Mouse (Mus musculus): ENCODE results near the gene Phip. TPM values are rescaled to one million over a fixed set of nuclear protein-coding genes. Genes with fewer than 3 reads are reported as not detected.

The Phip gene
- polyA plus RNA-seq, 1 experiment = 8.4 TPM

- DNase-seq (ENCODE audit: low spot score) = no peak
Measured at GRCm38 (mm10) chr9:82877078-82877477, 98.2 kb downstream of the Phip start.

- no peak for DNase-seq (ENCODE audit: low spot score)
Measured at GRCm38 (mm10) chr9:82867698-82868097, 107.6 kb downstream of the Phip start.

GRCm38 (mm10) chr9:82866121-82866520, 109.2 kb downstream of the Phip start:
- DNase-seq (ENCODE audit: low spot score) = no peak

- no peak for DNase-seq (ENCODE audit: low spot score)
Measured at GRCm38 (mm10) chr9:82861775-82862430, 113.4 kb downstream of the Phip start.

- DNase-seq (ENCODE audit: low spot score) = no peak
Measured at GRCm38 (mm10) chr9:82861316-82861715, 114.0 kb downstream of the Phip start.

- no peak for DNase-seq (ENCODE audit: low spot score)
Measured at GRCm38 (mm10) chr9:82860805-82861204, 114.5 kb downstream of the Phip start.

- no peak for DNase-seq (ENCODE audit: low spot score)
Measured at GRCm38 (mm10) chr9:82856241-82856640, 119.1 kb downstream of the Phip start.

GRCm38 (mm10) chr9:82854973-82855614, 120.2 kb downstream of the Phip start:
- no peak for DNase-seq (ENCODE audit: low spot score)

- DNase-seq (ENCODE audit: low spot score) = no peak
Measured at GRCm38 (mm10) chr9:82854040-82854439, 121.3 kb downstream of the Phip start.

- no peak for DNase-seq (ENCODE audit: low spot score)
Measured at GRCm38 (mm10) chr9:82842671-82843070, 132.6 kb downstream of the Phip start.

GRCm38 (mm10) chr9:82835921-82836320, 139.4 kb downstream of the Phip start:
- no peak for DNase-seq (ENCODE audit: low spot score)

GRCm38 (mm10) chr9:82831891-82832290, 143.4 kb downstream of the Phip start:
- no peak for DNase-seq (ENCODE audit: low spot score)

GRCm38 (mm10) chr9:82829693-82830430, 145.5 kb downstream of the Phip start:
- DNase-seq (ENCODE audit: low spot score) = peak; percentile 63

GRCm38 (mm10) chr9:82829007-82829689, 146.2 kb downstream of the Phip start, which contains the start of gene Irak1bp1:
Gene Irak1bp1, plus strand, starts transcription at chr9:82829540.
- DNase-seq (ENCODE audit: low spot score) = no peak

- no peak for DNase-seq (ENCODE audit: low spot score)
Measured at GRCm38 (mm10) chr9:82826426-82826825, 148.9 kb downstream of the Phip start.

Other genes starting within 250 kb of the Phip start
- gene Irak1bp1, start 146.0 kb downstream of the Phip start, polyA plus RNA-seq (2012; rRNA removed) = 10.8 and 11.3 TPM in 2 replicates
- gene Hmgn3, start 171.2 kb upstream of the Phip start, polyA plus RNA-seq (2012; rRNA removed) = 120 and 160 TPM in 2 replicates